Mouse (Mus musculus) cerebellum, adult 11 months (tissue): ENCODE measurements around the gene Prmt8.

ENCODE experiments used
- DNase-seq: peaks from one replicate; pipeline ENCODE4 v3.0.0; 2022

The Prmt8 gene

DNA sequence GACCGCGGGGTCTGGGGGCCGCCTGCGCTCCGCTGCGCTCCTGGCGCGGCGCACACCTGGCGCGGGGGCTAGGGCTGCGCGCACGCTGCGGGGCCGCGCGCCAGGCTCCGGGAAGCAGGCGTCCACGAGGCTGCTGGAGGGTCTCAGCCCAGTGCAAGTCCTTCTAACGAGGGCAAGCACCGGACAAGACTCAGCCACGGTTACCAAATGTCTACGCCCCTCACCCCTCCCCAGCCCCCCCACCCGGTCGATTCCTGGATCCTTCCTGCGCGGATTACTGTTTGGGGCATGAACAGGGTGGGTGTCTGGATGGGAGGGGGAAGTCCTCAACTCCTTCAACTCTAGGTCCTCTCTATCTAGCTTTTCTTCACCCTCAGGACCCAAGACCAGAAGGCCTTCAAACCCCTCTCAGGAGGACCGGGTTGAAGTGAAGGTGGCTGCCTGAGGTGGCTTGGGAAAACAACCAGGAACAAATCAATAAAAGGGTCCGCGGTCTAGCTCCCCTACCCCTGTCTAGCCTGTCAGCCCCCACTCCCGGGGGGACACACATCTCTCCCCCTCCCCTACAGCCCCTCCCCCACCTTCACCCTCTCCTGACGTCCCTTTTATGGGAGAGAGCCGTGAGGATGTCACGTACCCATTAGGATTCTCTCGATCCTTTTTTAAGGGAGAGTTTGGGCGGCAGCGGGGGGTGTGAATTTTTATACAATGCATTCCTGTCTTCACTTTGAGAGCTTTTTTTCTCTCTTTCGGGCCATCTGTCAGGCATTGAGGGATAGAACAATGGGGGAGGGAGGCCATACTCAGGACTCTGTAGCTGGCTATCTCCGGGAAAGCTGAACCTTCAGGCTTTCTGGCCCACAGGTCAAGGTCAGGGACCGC is at the start of gene Prmt8:
TSS of gene Prmt8 (minus strand) at position 198 of the 882 bp plus-strand sequence.
- DNase-seq, result peak; percentile 12

DNA sequence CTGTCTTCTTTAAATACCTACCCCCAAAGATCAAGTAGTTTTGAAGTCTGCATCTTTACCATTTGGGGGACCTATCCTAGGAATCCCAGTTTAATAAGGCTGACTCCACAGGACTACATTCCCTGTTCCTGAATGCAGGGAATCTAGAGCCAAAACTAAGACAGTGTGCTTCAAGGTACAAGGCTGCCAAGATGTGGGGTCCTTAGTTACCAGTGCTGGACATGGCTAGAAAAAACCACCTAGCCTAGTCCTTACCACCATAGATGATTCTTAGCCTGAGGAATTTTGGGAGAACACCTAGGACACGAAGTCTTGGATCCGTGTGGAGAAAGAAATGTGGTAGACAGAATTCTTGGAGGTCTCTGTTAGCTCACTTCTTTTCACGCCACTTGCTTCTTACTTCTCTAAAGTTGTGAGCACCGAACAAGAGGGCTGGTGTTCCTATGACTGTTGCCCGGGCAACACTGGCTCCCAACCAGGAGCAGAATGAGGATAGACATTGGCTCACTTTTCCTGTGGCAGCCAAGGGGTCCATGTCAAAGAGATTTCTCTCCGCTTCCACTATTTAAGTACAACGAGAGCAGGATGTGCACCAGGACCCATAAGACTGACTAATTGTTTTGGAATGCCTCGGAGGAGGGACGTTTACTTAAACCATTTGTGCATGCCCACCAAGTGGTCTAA is 33.9 kb upstream of the Prmt8 start:
- no peak for DNase-seq

DNA sequence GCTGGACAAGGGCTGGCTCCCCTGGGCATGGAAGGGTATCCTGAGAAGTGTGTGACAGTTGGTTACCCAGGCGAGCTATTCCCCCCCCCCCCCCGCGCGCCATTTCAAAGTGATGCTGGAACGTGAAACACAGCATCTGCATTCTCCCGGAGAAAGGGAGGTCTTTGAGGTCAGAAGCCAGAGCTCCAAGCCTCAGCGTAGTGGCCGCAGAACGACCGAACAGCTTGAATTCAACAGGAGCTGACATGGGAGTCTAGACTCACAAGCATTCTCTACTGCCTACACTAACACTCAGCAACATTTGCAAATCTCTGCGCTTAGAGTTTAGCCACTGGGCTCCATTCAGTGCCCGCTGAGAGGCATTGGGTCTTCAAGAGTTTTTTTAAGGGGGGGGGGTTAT is 32.9 kb upstream of the Prmt8 start:
- no peak for DNase-seq

DNA sequence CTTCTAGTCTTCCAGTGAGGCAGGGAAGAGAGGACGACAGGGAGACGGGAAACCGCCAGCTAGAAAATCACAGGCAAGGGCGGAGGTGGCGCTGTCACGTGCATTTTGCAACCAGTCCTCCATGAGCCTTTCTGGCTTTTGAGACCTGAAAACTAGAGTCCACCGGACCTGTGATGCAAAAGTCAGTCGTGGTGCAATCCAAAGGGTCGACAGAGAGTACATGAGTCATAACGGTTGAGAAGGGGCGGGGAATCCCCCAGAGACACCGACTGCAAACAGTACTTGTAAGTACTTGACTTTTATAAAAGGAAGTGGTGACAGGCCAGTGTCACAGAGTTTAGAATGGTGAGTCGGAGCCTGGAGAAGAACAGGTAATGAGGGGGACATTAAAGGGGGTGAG is 20.8 kb upstream of the Prmt8 start:
- no peak for DNase-seq

DNA sequence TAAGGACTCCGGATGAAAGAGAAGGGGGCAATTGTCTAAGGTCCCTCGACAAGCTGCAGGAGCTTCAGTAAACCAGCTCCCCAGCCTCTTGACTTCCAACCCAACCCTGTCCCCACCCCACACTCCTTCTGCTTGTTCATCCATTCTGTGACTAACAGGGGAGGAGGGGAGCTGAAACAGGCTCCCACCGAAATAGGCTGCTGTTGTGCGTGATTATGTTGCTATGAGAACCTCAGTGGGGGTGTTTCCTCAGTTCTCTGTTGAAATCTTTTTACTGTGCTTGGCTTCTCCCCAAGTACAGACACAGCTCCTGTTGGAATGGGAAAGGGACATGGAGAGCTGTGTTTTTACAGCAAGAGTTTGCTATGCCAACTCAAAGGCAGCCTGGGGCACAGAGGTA is 1.5 kb upstream of the Prmt8 start:
- DNase-seq, result no peak

DNA sequence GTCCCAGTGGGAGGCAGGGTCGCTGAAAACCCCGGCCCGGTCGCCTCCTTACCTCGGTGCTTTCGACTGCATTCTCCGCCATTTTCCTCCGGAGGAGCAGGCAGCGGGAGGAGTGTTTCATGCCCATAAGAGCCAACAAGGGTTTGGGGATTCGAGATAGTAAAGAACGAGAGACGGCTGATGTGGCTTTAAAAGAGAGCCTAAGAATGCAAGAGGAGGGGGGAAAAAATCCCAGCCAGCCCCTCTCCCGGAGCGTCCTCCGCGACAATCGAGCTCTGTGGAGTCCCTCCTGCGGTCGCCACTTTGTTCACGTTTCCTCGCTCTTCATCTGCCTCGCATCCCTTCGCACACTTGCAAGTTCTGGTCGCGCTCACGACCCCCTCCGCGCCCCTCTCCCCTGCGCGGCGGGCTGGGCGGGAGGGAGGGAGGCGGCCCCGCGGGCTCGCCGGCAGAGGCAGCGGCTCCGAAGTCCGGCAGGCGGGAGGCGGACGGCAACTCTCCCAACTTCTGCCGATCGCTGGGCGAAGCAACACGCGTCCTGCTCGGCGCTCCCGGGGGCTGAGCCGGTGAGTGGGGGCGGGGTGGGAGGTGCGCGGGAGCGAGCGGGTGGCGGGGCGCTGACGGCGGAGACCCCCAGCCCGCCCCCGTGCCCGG is 524 bp downstream of the Prmt8 start:
- DNase-seq, result peak; percentile 16

DNA sequence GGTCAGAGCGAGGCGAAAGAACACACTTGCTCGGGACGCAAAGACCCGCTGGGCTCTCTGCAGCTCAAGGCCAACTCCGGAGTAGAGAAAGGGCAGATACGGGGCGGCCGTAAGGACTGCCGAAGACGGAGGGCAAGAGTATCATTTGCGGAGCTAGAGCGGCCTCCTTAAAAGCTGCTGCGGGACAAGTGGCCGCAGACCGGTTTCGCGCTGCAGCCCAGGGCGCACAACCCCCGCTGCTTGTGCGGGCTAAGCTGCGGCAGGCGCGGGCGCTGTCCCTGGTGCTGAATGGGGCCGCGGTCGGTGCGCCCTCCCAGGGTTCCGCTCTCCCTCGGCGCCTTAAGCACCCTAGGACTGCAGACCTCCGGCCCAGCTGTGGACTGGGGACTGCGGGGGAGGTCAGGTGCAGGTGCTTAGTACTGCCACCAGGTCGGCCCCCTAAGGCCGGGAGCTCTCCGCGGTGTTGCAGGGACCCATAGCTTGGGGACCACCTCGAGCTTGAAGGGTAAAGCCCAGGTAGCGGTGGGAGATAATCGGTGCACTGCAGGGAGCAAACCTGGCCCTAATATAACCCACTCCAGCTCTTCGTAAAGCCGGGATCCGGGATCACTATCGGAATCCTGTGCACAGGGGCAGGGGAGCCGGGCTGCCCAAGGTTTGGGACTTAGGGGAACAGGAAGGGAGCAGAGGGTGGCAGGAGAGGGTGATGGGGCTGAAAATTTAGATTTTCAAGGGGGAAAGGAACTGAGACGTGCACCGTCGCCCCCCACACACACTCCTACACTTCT is 1.4 kb downstream of the Prmt8 start:
- DNase-seq, result peak; percentile 23

DNA sequence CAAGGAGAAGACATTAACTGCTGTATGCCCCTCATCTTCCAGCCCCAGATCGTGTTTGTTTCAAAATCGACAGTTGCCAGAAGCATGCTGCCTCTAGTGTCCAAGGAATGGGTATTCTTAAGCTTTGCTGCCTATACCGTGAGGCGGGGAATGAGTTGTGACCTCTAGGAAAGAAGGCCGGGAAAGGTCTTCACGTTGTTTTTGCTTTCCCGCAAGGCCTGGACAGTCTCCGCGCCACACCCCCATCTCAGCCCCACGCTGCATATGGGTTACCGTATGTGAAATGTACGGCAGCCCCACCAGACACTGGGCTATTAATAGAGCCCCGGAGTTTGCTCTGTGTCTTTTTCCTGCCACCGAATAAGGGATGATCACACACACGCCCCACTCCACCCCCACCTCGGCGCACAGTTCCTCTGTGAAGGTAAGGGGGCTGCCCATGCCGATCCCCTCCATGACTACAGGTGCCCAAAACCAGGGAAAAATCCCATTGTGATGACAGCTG is 2.0 kb downstream of the Prmt8 start:
- DNase-seq, result peak; percentile 19

DNA sequence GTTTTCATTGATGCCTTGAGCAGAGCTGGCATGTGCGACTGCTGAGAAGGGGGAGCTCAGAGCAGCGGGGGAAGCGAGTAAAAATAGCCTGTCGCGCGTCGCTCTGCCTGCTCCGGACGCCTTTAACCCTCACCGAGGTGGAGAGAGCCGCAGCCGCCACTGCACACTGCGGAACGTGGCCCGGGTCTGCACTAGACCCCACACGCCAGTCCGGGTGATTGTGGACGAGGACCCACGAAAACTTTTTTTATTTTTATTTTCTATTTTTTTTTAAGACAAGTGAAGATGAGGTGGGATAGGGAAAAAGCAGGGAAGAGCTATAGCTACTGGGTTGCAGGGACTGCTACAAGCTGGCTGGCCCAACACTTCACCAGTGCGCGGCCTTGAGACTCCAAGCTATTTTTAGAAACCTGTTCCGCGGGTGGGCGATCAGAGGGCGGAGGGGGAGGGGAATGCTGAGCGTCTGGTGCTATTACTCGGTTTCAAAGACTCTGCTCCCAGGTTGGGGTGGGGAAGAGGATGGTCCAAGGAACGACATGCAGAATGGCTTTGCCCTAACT is 2.6 kb downstream of the Prmt8 start:
- DNase-seq, result peak; percentile 43

DNA sequence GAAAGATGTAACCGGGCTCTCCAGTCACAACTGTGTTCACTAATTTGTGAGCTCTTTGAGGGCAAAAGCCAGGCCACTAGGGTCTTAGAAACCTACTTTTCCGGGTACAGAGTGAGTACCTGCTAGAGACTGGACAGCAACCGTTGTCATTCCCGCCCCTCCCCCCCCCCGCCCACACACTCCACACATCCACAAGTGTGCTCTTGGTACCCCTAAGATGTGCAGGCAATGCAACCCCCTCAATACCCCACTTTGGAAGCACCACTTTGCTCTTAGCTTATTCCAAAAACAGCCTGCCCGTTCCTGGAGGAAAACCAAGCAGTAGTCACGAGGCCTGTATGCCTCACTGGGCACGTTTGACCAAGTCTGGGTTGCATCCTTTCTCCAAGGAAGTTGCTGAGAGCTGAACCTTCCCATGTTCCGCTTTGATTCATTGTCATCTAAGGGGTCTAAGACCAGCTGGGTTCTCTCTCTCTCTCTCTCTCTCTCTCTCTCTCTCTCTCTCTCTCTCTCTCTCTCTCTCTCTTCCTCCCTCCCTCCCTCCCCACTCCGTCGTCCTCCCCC is 3.1 kb downstream of the Prmt8 start:
- DNase-seq, result peak; percentile 12

DNA sequence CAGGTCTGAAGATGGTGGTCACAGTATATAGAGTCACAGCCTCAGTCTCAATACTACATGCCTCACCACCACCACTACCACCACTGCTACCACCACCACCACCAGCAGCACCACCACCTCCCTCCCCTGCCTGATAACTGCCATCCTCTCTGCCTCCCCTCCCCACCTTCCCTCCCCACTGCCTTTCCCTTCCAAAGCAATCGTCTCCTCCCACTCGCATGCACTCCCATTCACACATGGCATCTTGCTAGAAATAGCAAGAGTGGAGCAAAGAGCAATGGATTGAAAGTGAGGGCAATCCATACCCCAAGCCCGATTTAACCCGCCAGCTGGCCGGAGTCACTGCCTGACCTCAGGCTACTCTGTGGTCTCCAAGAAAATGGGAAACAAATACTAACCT is 3.7 kb downstream of the Prmt8 start:
- DNase-seq, result no peak

DNA sequence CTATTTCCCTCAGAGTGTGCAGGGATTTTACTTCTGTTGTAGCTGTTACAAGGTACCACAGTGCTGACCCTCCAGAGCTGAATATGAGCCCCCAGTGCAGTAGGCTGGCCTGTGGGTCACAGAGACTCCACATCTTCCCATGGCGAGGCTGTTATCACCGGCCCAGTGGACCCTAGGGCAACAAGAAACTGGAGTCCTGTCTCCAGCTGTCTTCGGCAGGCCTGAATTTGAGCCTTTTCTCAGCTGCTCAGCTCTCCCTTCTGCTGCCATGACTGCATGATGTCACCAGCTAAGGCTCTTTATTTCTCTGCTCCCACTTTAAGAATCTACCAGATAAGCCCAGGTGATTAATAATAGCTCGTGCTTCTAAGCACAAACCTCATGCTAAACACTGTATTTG is 11.0 kb downstream of the Prmt8 start:
- DNase-seq, result no peak

DNA sequence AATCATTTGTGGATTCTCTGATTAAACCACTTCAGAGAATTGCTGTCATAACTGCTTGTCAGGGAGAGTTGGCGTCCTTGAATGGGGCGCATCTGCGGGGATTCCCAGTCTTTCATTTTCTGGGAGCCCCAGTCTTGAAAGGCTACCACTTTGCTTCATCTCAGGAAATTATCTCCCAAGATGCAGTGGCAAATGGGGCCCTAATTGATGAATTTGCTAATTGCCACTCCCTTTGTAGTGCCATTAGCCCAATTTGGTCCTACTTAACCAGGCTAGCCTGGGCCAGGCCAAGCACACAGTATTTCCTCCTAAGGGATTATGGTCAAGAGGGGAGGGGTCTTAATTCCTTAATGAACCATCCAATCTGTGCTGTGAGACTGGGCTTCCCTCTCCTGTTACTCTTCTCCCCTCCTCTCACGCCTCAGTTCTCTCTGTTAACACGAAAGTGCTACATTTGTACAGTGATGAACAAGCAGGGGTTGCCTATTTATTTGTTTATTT is 11.6 kb downstream of the Prmt8 start:
- no peak for DNase-seq

DNA sequence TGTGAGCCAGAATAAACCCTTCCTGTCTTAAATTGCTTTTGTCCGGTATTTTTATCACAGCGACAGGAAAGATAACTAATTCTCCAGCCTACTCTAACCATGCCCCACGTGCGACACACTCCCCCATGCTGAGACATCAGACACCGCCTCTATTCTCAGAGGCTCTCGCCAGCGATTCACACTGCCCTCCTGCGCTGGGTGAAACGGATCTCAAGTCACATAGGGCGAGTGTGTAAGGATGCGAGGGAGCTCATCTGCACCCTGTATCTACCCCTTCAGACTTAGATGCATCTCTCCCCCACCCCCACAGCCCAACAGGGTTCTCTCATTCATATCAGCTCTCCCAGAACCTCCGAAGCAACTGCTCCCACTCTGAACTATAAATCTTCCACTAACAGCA is 12.4 kb downstream of the Prmt8 start:
- DNase-seq, result no peak

DNA sequence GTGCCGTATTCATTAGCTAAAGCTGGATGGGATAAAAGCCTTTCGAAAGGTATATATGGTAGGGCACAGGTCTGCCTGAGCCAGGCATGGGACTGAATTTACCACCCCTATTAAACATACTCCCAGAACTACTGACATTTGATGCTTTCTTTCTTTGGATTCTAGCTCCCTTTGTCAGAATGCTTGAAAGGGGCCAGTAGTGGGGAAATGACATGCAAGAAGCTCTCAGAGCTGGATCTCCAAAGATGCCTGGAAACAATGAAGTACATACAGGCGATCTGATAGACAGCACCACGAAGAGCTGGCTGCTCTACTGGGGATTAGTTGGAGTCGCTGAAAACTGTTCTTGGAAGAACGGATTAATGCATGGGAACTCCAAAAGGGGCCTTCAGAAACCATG is 16.0 kb downstream of the Prmt8 start:
- no peak for DNase-seq

DNA sequence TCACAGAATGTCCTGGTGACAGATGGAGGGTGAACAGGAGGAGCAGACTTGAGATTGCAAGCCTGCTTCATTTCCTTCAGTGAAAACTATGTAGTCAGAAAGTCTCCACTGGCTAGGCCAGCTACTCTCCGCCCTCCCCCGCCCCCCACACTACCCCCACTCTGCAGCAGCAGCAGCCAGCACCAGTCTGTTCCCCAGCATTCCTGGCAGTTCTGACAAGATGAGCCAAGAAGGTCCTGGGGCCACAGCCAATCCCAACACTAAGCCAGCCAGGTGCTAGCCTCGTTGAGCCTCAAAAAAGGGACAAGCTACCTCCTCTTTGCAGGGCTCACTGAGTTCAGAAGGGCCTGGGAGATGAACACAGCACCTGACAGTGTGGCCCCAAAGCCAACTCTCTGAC is 16.6 kb downstream of the Prmt8 start:
- no peak for DNase-seq

DNA sequence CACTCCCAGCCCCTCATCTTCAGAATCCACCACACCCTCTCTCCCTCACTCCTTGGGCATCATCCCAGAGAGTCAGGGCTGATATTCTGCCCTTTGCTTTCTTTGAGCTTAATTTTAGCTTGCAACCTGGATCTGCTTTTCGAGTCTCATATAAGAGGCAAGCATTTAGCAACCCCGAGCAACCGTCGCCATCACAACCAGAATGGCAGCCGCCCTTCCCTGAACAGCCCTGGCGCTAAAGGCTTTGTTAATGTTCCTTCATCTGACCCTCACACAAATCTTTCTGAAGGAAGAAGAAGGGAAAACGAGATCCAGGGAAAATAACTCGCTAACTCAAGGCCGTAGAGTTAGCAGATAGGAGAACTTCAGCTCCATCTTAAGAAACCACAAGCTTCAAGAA is 17.8 kb downstream of the Prmt8 start:
- DNase-seq, result no peak

DNA sequence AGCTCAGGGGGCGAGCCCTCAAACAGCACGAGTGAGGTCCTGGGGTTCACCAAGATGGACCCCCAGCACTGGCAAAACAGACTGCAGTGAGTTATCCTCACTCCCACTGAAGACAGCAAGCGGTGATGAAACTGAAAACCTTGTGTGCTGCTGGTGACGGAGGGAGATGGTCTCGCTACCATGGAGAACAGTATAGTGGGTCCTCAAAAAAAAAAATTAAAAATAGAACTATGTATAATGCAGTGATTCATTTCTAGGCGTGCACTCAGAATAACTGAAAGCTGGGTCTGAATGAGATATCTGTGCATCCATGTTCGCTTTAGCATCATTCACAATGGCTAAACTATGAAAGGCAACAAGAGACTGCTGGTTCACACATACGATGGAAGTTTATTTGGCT is 20.5 kb downstream of the Prmt8 start:
- no peak for DNase-seq

DNA sequence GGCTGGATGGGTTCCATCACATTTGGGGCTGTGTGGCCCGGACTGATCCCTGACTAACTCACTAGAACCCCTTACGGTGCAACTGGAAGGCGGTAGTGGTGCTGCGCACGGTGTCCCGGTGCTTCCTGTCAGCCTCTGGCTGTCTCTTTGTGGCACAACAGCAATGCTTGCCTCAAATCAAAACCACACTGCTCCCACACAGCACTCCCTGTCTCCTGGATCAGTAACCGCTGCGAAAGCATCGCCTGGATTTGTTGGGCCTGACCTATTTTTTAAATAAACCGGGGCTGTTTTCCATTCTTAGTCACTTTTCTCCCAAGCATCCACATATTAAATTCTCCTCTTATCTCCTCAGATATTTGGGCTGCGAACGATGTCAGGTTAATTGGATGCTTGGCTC is 27.0 kb downstream of the Prmt8 start:
- DNase-seq, result no peak

DNA sequence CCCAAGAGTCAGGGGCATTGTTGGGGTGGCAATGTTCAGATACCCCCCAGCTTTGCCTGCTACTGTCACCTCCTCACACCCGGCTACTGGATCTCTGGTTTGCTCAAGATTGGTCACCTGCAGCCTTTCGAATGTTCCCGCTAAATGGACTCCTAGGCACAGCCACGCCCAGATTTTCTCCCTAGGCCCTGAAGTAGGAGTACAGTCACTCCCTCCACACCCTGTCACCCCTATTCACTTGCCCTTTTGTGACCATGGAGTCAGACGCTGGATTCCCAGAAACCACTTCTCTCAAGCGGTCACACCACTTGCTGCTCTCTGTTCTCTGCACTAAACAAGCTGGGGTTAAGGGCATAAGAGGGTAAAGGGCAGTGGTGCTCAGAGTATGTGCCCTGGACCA is 28.1 kb downstream of the Prmt8 start:
- DNase-seq, result no peak

DNA sequence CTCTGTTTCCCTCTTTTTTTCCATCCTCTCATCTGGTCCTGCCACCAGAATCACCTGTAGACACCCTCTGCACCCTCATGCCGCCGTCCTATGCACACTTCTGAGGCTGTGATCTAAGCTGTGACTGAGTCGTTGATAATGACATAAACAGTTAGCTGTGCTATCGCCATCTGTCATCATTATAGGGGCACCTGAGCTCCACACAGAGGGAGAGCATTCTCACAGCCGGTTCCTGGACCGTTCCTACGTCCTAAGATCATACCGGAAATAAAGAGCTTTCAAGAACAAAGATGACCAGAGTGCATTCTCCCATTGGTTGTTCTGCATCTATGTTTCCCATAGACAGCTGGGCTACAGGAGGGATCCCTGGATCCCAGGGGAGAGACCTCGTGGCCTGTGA is 28.6 kb downstream of the Prmt8 start:
- no peak for DNase-seq

DNA sequence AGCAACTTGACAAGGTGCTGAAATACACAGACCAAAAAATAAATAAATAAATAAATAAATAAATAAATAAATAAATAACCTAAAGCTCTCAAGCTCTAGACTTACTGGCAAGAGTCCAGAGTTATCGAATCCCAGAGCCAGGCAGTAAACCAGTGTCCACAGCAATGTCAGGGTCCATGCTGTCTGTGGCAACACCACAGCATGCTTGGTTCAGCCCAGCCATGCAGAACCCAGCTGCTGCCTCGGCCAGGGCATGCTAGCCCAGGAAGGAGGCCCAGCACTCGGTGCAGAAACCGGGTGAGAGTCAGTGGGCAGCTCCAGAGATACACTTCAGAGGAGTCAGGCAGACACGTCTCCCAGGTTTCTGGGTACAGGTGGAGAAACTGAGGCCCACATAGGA is 29.4 kb downstream of the Prmt8 start:
- no peak for DNase-seq
